Mouse (Mus musculus): ENCODE measurements around the gene Lamtor2. TPM values are rescaled to one million over a fixed set of nuclear protein-coding genes. Genes with fewer than 3 reads are reported as not detected.

Gene Lamtor2
- total RNA-seq, 2 experiments from 2014 or later = 142 to 148 TPM

DNA sequence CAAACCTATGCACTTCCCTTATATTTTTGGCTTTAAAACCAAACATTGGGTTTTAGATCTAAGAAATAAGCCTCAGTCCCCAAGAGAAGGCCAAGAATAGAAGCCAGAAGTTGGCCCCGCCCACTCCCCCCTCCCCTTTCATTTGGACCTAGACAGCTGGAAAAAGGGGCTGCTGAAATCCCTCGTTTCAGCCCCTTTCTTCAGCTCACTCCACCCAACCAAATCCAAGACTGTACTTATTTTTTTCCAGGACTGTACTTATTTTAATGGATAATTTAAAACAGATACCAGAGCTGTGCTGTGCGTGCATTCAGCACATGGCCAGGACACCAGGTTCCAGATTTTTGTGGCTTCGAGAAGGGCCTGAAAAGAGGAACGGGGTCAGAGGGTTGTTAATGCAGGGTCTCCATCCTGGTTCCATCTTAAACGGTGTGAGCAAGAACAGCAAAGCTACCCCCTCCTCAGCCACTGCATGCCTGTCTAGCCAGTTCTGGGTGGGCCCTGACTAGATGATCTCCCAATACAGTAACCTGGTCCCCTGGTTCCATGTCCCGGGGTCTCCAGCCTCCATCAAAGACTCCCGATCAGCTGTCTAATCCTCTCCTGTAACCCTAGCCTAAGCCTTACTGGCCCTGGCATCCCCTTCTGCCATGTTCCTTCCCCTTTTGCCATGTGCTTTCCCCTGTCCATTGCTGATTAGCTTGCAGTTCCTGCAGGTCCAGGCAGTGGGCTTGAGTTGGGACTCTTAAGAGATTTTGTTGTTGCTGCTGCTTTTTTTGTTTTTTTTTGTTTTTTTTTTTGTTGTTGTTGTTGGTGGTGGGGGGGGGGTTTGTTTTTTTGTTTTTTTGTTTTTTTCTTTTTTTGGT lies 48.8 kb downstream of the Lamtor2 start:
- DNase-seq = no peak

DNA sequence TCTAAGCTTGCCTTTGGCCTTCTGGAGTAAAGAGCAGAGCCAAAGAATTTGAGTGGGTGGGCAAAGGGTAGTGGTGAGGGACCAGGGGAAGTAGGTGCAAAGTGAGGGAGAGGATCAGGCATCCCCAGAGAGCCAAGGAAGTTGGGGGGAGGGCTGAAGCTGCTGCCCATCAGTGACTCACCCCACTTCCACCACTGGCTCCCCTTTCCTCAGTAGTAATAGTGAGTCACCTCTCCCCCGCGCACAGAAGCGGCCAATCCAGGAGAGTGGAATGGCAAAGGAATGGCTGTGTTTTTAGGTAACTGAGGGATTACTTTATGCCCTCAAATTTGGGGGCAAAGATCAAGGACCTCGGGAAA lies 49.4 kb downstream of the Lamtor2 start:
- peak; percentile 85 to 87 for DNase-seq

DNA sequence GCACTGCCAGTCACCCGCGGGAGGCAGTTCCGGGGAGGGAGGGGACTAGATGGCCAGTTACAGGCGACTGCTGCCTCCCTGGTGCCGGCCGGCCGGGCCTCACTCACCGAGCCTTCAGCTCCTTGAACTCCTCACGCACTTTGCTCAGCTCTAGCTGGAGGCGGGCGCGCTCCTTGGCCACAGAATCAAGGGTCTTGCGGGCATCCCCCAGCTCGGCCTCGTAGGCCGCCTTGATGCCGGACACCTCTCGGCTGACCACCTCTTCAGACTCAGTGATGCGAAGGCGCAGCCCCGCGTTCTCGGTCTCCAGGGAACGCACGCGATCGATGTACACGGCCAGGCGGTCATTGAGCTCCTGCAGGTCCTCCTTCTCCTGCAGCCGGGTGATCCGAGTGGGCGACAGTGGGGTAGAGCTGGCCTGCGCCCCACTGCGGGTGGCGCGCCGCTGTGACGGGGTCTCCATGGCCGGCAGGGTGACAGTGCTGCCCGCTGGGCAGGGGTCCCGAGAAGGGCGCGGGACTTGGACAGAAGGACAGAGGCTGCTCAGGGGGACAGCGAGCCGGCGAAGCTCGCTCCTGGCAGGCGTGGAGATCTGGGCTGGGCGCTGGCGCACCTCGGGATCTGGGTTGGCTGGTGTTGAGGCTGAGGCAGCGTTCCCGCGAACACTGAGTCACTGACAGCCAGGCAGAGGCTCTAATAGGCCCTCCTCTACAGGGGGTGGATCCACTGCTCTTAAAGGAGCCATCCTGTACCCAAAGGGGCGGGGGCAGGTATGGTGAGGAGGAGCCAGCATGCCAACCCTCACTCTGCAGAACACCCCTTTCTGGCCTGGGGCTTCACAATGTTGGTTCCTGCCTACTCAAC lies 50.0 kb downstream of the Lamtor2 start:
- DNase-seq = peak; percentile 95

DNA sequence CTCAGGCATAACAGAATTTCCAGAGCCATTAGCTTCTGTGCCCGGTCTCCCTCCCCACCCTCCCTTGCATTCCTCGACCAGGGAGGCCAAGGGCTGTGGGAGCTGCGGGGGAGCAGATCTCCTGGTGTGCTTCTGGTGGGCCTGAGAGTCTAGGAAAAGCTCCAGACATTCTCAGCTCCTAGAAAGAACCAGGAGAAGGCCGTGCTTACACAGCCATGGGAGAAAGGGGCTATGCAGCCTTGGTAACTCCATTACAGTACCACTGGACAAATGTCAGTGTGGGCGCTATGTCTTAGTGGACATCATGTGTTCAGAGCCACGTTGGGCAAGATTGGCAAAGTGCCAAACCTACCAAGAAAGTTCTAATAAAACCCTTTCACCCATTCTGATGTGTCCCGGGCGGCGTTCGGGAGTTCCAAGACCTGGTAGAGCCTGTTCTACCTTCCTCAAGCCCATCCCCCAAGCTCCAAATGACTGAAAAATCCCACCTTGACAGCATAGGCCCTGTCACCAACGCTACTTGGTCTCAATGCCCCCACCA lies 50.8 kb downstream of the Lamtor2 start:
- DNase-seq = peak; percentile 45 to 65

GRCm38 (mm10) chr3:88501366-88502030 lies 51.4 kb downstream of the Lamtor2 start:
- no peak for DNase-seq

- DNase-seq = no peak
Measured at GRCm38 (mm10) chr3:88500655-88501365, 52.1 kb downstream of the Lamtor2 start.

GRCm38 (mm10) chr3:88500087-88500486 lies 52.8 kb downstream of the Lamtor2 start:
- DNase-seq = no peak

Small RNA genes within 50 kb of the gene (microRNA-seq; reads per million reads assigned to microRNA genes)
- not detected for gene Mir1905

Other genes with a start within 250 kb of the Lamtor2 start
- 100 to 1,000 TPM; 199 to 231 TPM for gene Glmp, start 228.1 kb downstream of the Lamtor2 start, total RNA-seq (2021)
- gene Tmem79, start 216.9 kb downstream of the Lamtor2 start, total RNA-seq (2021) = 10 to 100 TPM in 1 of 2 experiments, 1 to 10 TPM in 1; 9.8 to 13.9 TPM
- 10 to 100 TPM; 43.2 to 45.0 TPM for gene Smg5, start 216.8 kb downstream of the Lamtor2 start, total RNA-seq (2021)
- 1 to 10 TPM in 1 of 2 experiments, under 1 TPM in 1; 0.96 to 1.5 TPM for gene Paqr6, start 188.5 kb downstream of the Lamtor2 start, total RNA-seq (2021)
- gene Bglap3, start 180.3 kb downstream of the Lamtor2 start, total RNA-seq (2021) = under 1 TPM in 1 of 2 experiments, not detected in 1; 0.76 TPM
- not detected for gene Bglap2, start 174.4 kb downstream of the Lamtor2 start, total RNA-seq (2021)
- gene Bglap, start 168.6 kb downstream of the Lamtor2 start, total RNA-seq (2021) = 1 to 10 TPM in 1 of 2 experiments, under 1 TPM in 1; 0.99 to 1.9 TPM
- gene Pmf1, start 142.7 kb downstream of the Lamtor2 start, total RNA-seq (2021) = 10 to 100 TPM; 29.4 to 43.1 TPM
- 10 to 100 TPM; 47.2 to 48.1 TPM for gene Slc25a44, start 127.9 kb downstream of the Lamtor2 start, total RNA-seq (2021)
- 10 to 100 TPM in 1 of 2 experiments, 1 to 10 TPM in 1; 8.9 to 12.6 TPM for gene Sema4a, start 91.9 kb downstream of the Lamtor2 start, total RNA-seq (2021)
- gene Lmna, start 43.1 kb downstream of the Lamtor2 start, total RNA-seq (2021) = 100 to 1,000 TPM; 109 to 141 TPM
- gene Mex3a, start 20.7 kb downstream of the Lamtor2 start, total RNA-seq (2021) = 1 to 10 TPM; 3.1 to 4.3 TPM
- not detected for gene Rab25, start 4.8 kb downstream of the Lamtor2 start, total RNA-seq (2021)
- 10 to 100 TPM; 73.3 to 74.2 TPM for gene Ubqln4, start 684 bp upstream of the Lamtor2 start, total RNA-seq (2021)
- 100 to 1,000 TPM; 207 to 252 TPM for gene Ssr2, start 22.8 kb upstream of the Lamtor2 start, total RNA-seq (2021)
- gene Arhgef2, start 52.9 kb upstream of the Lamtor2 start, total RNA-seq (2021) = 10 to 100 TPM; 24.6 to 25.3 TPM
- not detected for gene Rxfp4, start 100.1 kb upstream of the Lamtor2 start, total RNA-seq (2021)
- 10 to 100 TPM; 46.5 to 64.3 TPM for gene Khdc4, start 132.7 kb upstream of the Lamtor2 start, total RNA-seq (2021)
- 10 to 100 TPM; 49.9 to 58.4 TPM for gene Rit1, start 163.8 kb upstream of the Lamtor2 start, total RNA-seq (2021)
- gene Syt11, start 222.1 kb upstream of the Lamtor2 start, total RNA-seq (2021) = 1 to 10 TPM; 6.0 to 9.4 TPM